Mouse (Mus musculus) urinary bladder, postnatal 4 days (tissue): ENCODE measurements at regions not wholly inside any gene's neighbourhood (a gene's known extent, or its start where the extent isn't known, plus 50 kb on each side); places are given as distances from the start of the nearest gene placed in this dataset.

ENCODE experiments used
- DNase-seq, 2 experiments: peaks; one replicate each; pipeline ENCODE4 v3.0.0; 2021 to 2022; ENCODE audit warnings: low spot score in 2 of 2

- DNase-seq: no peak
These were observed 80.2 kb upstream of the Lrig3 start for GRCm38 (mm10) chr10:125885796-125886195.

- no peak for DNase-seq
These were observed 73.8 kb upstream of the Lrig3 start for GRCm38 (mm10) chr10:125892122-125892521.

GRCm38 (mm10) chr10:125895744-125896482 lies 70.1 kb upstream of the Lrig3 start:
- no peak for DNase-seq

- DNase-seq: no peak
These were observed 69.3 kb upstream of the Lrig3 start for GRCm38 (mm10) chr10:125896646-125897045.

GRCm38 (mm10) chr10:125899504-125899903 lies 66.5 kb upstream of the Lrig3 start:
- no peak for DNase-seq

GRCm38 (mm10) chr10:125900562-125900961 lies 65.4 kb upstream of the Lrig3 start:
- DNase-seq: no peak

GRCm38 (mm10) chr10:125902668-125903067 lies 63.3 kb upstream of the Lrig3 start:
- DNase-seq: no peak

- DNase-seq: no peak
These were observed 53.8 kb upstream of the Lrig3 start for GRCm38 (mm10) chr10:125912207-125912606.
